Mouse (Mus musculus) midbrain, embryonic 10.5 days (tissue): ENCODE results near the gene H2-T22. TPM values are rescaled to one million over a fixed set of nuclear protein-coding genes. Genes with fewer than 3 reads are reported as not detected.
"Not testable (repeated sequence)": the region's sequence is repeated elsewhere in the genome, so short reads cannot be mapped to it uniquely, and the experiment has no call there.

Experiments
- DNase-seq: peaks from one replicate; pipeline ENCODE4 v3.0.0-alpha.2; 2017; ENCODE audit warnings: low spot score
- H3K27ac ChIP-seq: fragments of 300-500 bp; sonication (generic); replicated peaks from 2 replicates; pipeline ENCODE4 v1.5.1; 2016; ENCODE audit warnings: mild to moderate bottlenecking
- H3K27me3 ChIP-seq: fragments of 300-500 bp; sonication (generic); 2 replicates; pipeline ENCODE4 v1.6.1; 2016; ENCODE audit warnings: low read depth, mild to moderate bottlenecking; ENCODE audit not compliant: poor library complexity, severe bottlenecking
- H3K36me3 ChIP-seq: fragments of 300-500 bp; sonication (generic); 2 replicates; pipeline ENCODE4 v1.6.1; 2016; ENCODE audit warnings: mild to moderate bottlenecking, moderate library complexity
- H3K4me1 ChIP-seq: fragments of 300-500 bp; sonication (generic); 2 replicates; pipeline ENCODE4 v1.6.1; 2016
- H3K4me3 ChIP-seq: fragments of 300-500 bp; sonication (generic); 2 replicates; pipeline ENCODE4 v1.5.1; 2016; ENCODE audit warnings: mild to moderate bottlenecking, moderate library complexity
- H3K9me3 ChIP-seq: fragments of 300-500 bp; sonication (generic); replicated peaks from 2 replicates; pipeline ENCODE4 v1.6.1; 2016; ENCODE audit warnings: mild to moderate bottlenecking
- WGBS: fragments of 180-500 bp; shearing (Covaris S2); methylation state at CpG from one replicate; pipeline ENCODE4 v1.1.7; 2016; 5-methylcytosine and 5-hydroxymethylcytosine counted together
- polyA plus RNA-seq: library from polyadenylated mRNA; unstranded; fragments of >200 nt; fragmentation: Nextera tagmentation; extraction: Ambion mirVana; gene quantifications from 2 replicates; pipeline ENCODE4 v1.2.1, GENCODE M21; 2016

Gene H2-T22
- 7.0 and 8.4 TPM in 2 replicates for polyA plus RNA-seq

GRCm38 (mm10) chr17:36042610-36043169 is at the start of gene H2-T22, which contains the start of gene Gm6034:
TSS of gene H2-T22 (minus strand) at chr17:36042747.
TSS of gene Gm6034 (plus strand) at chr17:36042961.
- 3% methylated on average over 12 of the region's 12 CpGs for WGBS

GRCm38 (mm10) chr17:36091933-36092332 is 49.4 kb upstream of the H2-T22 start:
- WGBS = no CpG with 5 or more reads among the region's 2 CpGs
- not testable (repeated sequence) for H3K4me1 ChIP-seq, H3K9me3 ChIP-seq, H3K4me3 ChIP-seq, H3K36me3 ChIP-seq, DNase-seq, H3K27me3 ChIP-seq, H3K27ac ChIP-seq

More at GRCm38 (mm10) chr17:36042610-36043169, at the start of gene H2-T22, which contains the start of gene Gm6034:
- peak within 1 kb of the TSS; percentile 53 for H3K4me3 ChIP-seq
- peak; percentile 51 for DNase-seq
- H3K9me3 ChIP-seq, H3K27ac ChIP-seq, H3K36me3 ChIP-seq: not testable (repeated sequence)
- H3K27me3 ChIP-seq = peaks cover 26% of the 10 kb centered on the region
- H3K4me1 ChIP-seq = peaks cover 10% of the 10 kb centered on the region

- not testable (repeated sequence) for H3K36me3 ChIP-seq, H3K27ac ChIP-seq, H3K4me3 ChIP-seq, H3K9me3 ChIP-seq
- peaks cover 41% of the 10 kb centered on the region for H3K27me3 ChIP-seq
- H3K4me1 ChIP-seq = peaks cover 18% of the 10 kb centered on the region
- DNase-seq = peak; percentile 4
- WGBS = 70% methylated on average over 1 of the region's 1 CpGs
Measured at GRCm38 (mm10) chr17:36085976-36086375, 43.4 kb upstream of the H2-T22 start.

- Histone ChIP-seq H3K36me3 (no peaks in the 10 kb centered on the region), H3K27me3 (peaks cover 41% of the 10 kb centered on the region), H3K27ac (peak overlapping the region; percentile 87), H3K4me3 (peak overlapping the region; percentile 74), H3K4me1 (peaks cover 18% of the 10 kb centered on the region), H3K9me3 (no peaks in the 10 kb centered on the region)
- WGBS = under 1% methylated on average over 42 of the region's 42 CpGs
- DNase-seq = no peak
Measured at GRCm38 (mm10) chr17:36083870-36084451, 41.4 kb upstream of the H2-T22 start.

GRCm38 (mm10) chr17:36083266-36083869 is 40.8 kb upstream of the H2-T22 start:
- peak overlapping the region; percentile 74 for H3K4me3 ChIP-seq
- peak; percentile 77 for DNase-seq
- peak overlapping the region; percentile 87 for H3K27ac ChIP-seq
- no peaks in the 10 kb centered on the region for H3K9me3 ChIP-seq
- H3K27me3 ChIP-seq = peaks cover 41% of the 10 kb centered on the region
- H3K36me3 ChIP-seq = no peaks in the 10 kb centered on the region
- WGBS = under 1% methylated on average over 46 of the region's 46 CpGs
- peaks cover 18% of the 10 kb centered on the region for H3K4me1 ChIP-seq

GRCm38 (mm10) chr17:36082519-36083232 is 40.1 kb upstream of the H2-T22 start:
- Histone ChIP-seq H3K27me3 (peaks cover 41% of the 10 kb centered on the region), H3K4me1 (peaks cover 18% of the 10 kb centered on the region), H3K4me3 (peak overlapping the region; percentile 74)
- not testable (repeated sequence) for H3K36me3 ChIP-seq, H3K27ac ChIP-seq, H3K9me3 ChIP-seq
- WGBS = 30% methylated on average over 6 of the region's 6 CpGs
- DNase-seq = peak; percentile 13

GRCm38 (mm10) chr17:36081901-36082300 is 39.4 kb upstream of the H2-T22 start:
- H3K9me3 ChIP-seq, H3K36me3 ChIP-seq, DNase-seq, H3K4me3 ChIP-seq, H3K27ac ChIP-seq: not testable (repeated sequence)
- H3K4me1 ChIP-seq = peaks cover 18% of the 10 kb centered on the region
- H3K27me3 ChIP-seq = peaks cover 41% of the 10 kb centered on the region

GRCm38 (mm10) chr17:36060829-36061228 is 18.3 kb upstream of the H2-T22 start:
- DNase-seq = peak; percentile 76
- Histone ChIP-seq H3K4me3 (no peak overlapping the region), H3K9me3 (no peaks in the 10 kb centered on the region), H3K27ac (no peak overlapping the region), H3K4me1 (no peaks in the 10 kb centered on the region), H3K27me3 (no peaks in the 10 kb centered on the region), H3K36me3 (no peaks in the 10 kb centered on the region)
- WGBS = 32% methylated on average over 2 of the region's 2 CpGs

GRCm38 (mm10) chr17:36058362-36058761 is 15.8 kb upstream of the H2-T22 start, which contains the start of gene Gm11127:
TSS of gene Gm11127 (minus strand) at chr17:36058371.
- H3K27ac ChIP-seq, DNase-seq, H3K36me3 ChIP-seq, H3K27me3 ChIP-seq, H3K4me3 ChIP-seq, H3K9me3 ChIP-seq, H3K4me1 ChIP-seq: not testable (repeated sequence)
- 60% methylated on average over 1 of the region's 1 CpGs for WGBS

- not testable (repeated sequence) for H3K4me1 ChIP-seq, H3K36me3 ChIP-seq, H3K4me3 ChIP-seq, H3K27ac ChIP-seq, H3K9me3 ChIP-seq, H3K27me3 ChIP-seq, DNase-seq
- WGBS = 89% methylated on average over 25 of the region's 25 CpGs
Measured at GRCm38 (mm10) chr17:36057927-36058326, 15.4 kb upstream of the H2-T22 start.

GRCm38 (mm10) chr17:36043286-36043685 is 739 bp upstream of the H2-T22 start:
- peaks cover 10% of the 10 kb centered on the region for H3K4me1 ChIP-seq
- DNase-seq = no peak
- peak overlapping the region; percentile 53 for H3K4me3 ChIP-seq

GRCm38 (mm10) chr17:36042055-36042454 is 492 bp downstream of the H2-T22 start:
- Histone ChIP-seq H3K4me3 (peak overlapping the region; percentile 53), H3K4me1 (peaks cover 10% of the 10 kb centered on the region), H3K27me3 (peaks cover 26% of the 10 kb centered on the region)
- H3K9me3 ChIP-seq, H3K27ac ChIP-seq, DNase-seq, H3K36me3 ChIP-seq: not testable (repeated sequence)
- under 1% methylated on average over 19 of the region's 19 CpGs for WGBS

More at GRCm38 (mm10) chr17:36043286-36043685, 739 bp upstream of the H2-T22 start:
- Histone ChIP-seq H3K9me3 (no peaks in the 10 kb centered on the region), H3K36me3 (no peaks in the 10 kb centered on the region), H3K27me3 (peaks cover 26% of the 10 kb centered on the region), H3K27ac (no peak overlapping the region)
- 91% methylated on average over 3 of the region's 3 CpGs for WGBS
